Comparison of ENCODE assay signal across 10 mouse cellular contexts in genomic region chr3:96284457-96284856, GRCm38 (mm10). TPM values are rescaled to one million over a fixed set of nuclear protein-coding genes. Genes with fewer than 3 reads are reported as not detected.
DNase-seq lines count a peak whose midpoint lies in the region; ATAC-seq and TF ChIP-seq lines count a peak whose summit lies in the region.
"Had no signal": no experiment of that assay in that cellular context is flagged by ENCODE, and none has a peak within 500 bp of the region (broad histone marks: within the 10 kb centered on the region; RNA-seq: fewer than 3 reads in every experiment).

No protein-coding gene starts in this region.

- DNase-seq in kidney, adult 9 months = peak; percentile 41
- no peak for DNase-seq in kidney, adult 11 months
- peak; percentile 53 for DNase-seq in MEL (ENCODE audit: low read depth, low spot score)
- DNase-seq in thymus, postnatal 14 days = no peak
- no peak for DNase-seq in testis, postnatal 10 days (ENCODE audit: low spot score)
- DNase-seq in urinary bladder, postnatal 14 days (ENCODE audit: low spot score) = no peak

- no peaks in the 10 kb centered on the region for H3K36me3 ChIP-seq in MEL (ENCODE audit: control insufficient read depth in 1 of 2, insufficient read depth in 2 of 2, low read length in 2 of 2)
- no peaks in the 10 kb centered on the region for H3K36me3 ChIP-seq in embryonic facial prominence, embryonic 12.5 days
- H3K36me3 ChIP-seq in limb, embryonic 12.5 days = no peaks in the 10 kb centered on the region

- no peaks in the 10 kb centered on the region for H3K9me3 ChIP-seq in MEL (replicated peaks; ENCODE audit: insufficient read depth, low read length)
- no peaks in the 10 kb centered on the region for H3K9me3 ChIP-seq in embryonic facial prominence, embryonic 12.5 days
- H3K9me3 ChIP-seq in limb, embryonic 12.5 days = no peaks in the 10 kb centered on the region

- no peaks in the 10 kb centered on the region for H3K4me1 ChIP-seq in MEL (ENCODE audit: control insufficient read depth in 1 of 2, insufficient read depth in 2 of 2, low read length in 2 of 2)
- no peaks in the 10 kb centered on the region for H3K4me1 ChIP-seq in embryonic facial prominence, embryonic 12.5 days
- H3K4me1 ChIP-seq in limb, embryonic 12.5 days (replicated peaks) = 0 out of 2 replicates have a peak, but pooled peaks cover 5% of the 10 kb centered on the region

- H3K27ac ChIP-seq in MEL (ENCODE audit: control insufficient read depth, low read depth, low read length) = no peak overlapping the region
- no peak overlapping the region for H3K27ac ChIP-seq in embryonic facial prominence, embryonic 12.5 days
- no peak overlapping the region for H3K27ac ChIP-seq in limb, embryonic 12.5 days

- no peaks in the 10 kb centered on the region for H3K27me3 ChIP-seq in MEL (ENCODE audit: control insufficient read depth in 1 of 2, insufficient read depth in 2 of 2, low read length in 2 of 2)
- H3K27me3 ChIP-seq in embryonic facial prominence, embryonic 12.5 days = peaks cover 20% of the 10 kb centered on the region
- H3K27me3 ChIP-seq in limb, embryonic 12.5 days = peaks cover 36% of the 10 kb centered on the region

- no peaks in the 10 kb centered on the region for H3K79me2 ChIP-seq in MEL (ENCODE audit: control insufficient read depth, insufficient read depth, low read length, poor library complexity)

- H3K9ac ChIP-seq in MEL (ENCODE audit: control insufficient read depth, low read depth, low read length, poor library complexity, severe bottlenecking) = no peak overlapping the region
- no peak overlapping the region for H3K9ac ChIP-seq in embryonic facial prominence, embryonic 12.5 days
- no peak overlapping the region; the same call in 1 of the 2 replicates for H3K9ac ChIP-seq in limb, embryonic 12.5 days (replicated peaks)

- TF ChIP-seq POLR2A in MEL (IDR thresholded peaks at IDR 0.05; ENCODE audit: control insufficient read depth in 1 of 2, insufficient read depth in 1 of 2, low read depth in 1 of 2, low read length in 2 of 2, poor library complexity in 1 of 2) = no peak

- TF ChIP-seq RAD21 in MEL (IDR thresholded peaks at IDR 0.05; ENCODE audit: low read depth, low read length) = peak; percentile 75

- TF ChIP-seq CTCF in MEL (IDR thresholded peaks at IDR 0.05 in 2 of 3, conservative IDR thresholded peaks at IDR 0.05 in 1 of 3; ENCODE audit: control insufficient read depth in 1 of 3, insufficient read depth in 1 of 3, low read depth in 2 of 3, low read length in 3 of 3, poor library complexity in 1 of 3, severe bottlenecking in 1 of 3) = peak; percentile 25 to 67 (median 42); a peak in 5 of 6 replicates

- no peak for ATAC-seq in embryonic facial prominence, embryonic 12.5 days (ENCODE audit: insufficient number of reproducible peaks, insufficient read depth, low FRiP score, low TSS enrichment)
- no peak for ATAC-seq in limb, embryonic 12.5 days (ENCODE audit: insufficient number of reproducible peaks, insufficient read depth, low FRiP score, low TSS enrichment, low read depth)

- H3K4me2 ChIP-seq in embryonic facial prominence, embryonic 12.5 days (replicated peaks) = peak overlapping the region; percentile 35
- peak overlapping the region; percentile 36 for H3K4me2 ChIP-seq in limb, embryonic 12.5 days

- TF ChIP-seq EP300 in MEL (IDR thresholded peaks at IDR 0.05; ENCODE audit: low read depth in 1 of 2, low read length in 2 of 2) = no peak

- no peak overlapping the region for H3K4me3 ChIP-seq in MEL (ENCODE audit: control insufficient read depth in 1 of 2, insufficient read depth in 1 of 2, low read depth in 2 of 2, low read length in 2 of 2)
- H3K4me3 ChIP-seq in embryonic facial prominence, embryonic 12.5 days = 0 out of 2 replicates have a peak overlapping the region, but pooled peaks have one; percentile 8
- no peak overlapping the region for H3K4me3 ChIP-seq in limb, embryonic 12.5 days (replicated peaks)

- WGBS in embryonic facial prominence, embryonic 12.5 days = 23% methylated on average over 4 of the region's 4 CpGs
- 25% methylated on average over 4 of the region's 4 CpGs for WGBS in limb, embryonic 12.5 days

TF ChIP-seq in MEL, 35 proteins besides CTCF, POLR2A, EP300 and RAD21:
- peak; percentile 46 for TF ChIP-seq SMC3 (IDR thresholded peaks at IDR 0.05; ENCODE audit: low read depth, low read length)
- TF ChIP-seq TAL1 (IDR thresholded peaks at IDR 0.05; ENCODE audit: low read length) = no peak
- TF ChIP-seq SIN3A (IDR thresholded peaks at IDR 0.05; ENCODE audit: low read length) = no peak
- TF ChIP-seq HCFC1 (IDR thresholded peaks at IDR 0.05; ENCODE audit: low read depth, low read length) = no peak
- TF ChIP-seq ZC3H11A (IDR thresholded peaks at IDR 0.05; ENCODE audit: low read depth, low read length) = peak; percentile 49
- TF ChIP-seq MYB (IDR thresholded peaks at IDR 0.05; ENCODE audit: low read depth, low read length) = no peak
- TF ChIP-seq BHLHE40 (IDR thresholded peaks at IDR 0.05; ENCODE audit: borderline replicate concordance, low read depth, low read length) = no peak

RNA-seq across cellular contexts. Expression of gene Fcgr1, which starts 9.3 kb away (rescaled TPM):
- 3.4 and 4.7 TPM in 2 replicates for total RNA-seq in MEL (2012; rRNA removed)
- 1 to 10 TPM in 1 of 2 experiments, not detected in 1; 2.8 TPM for polyA plus RNA-seq in MEL (2012; ENCODE audit: insufficient read depth in 1 of 2, insufficient read length in 2 of 2, low read depth in 1 of 2, low replicate concordance in 2 of 2, missing spikeins in 1 of 2)
- polyA plus RNA-seq in embryonic facial prominence, embryonic 12.5 days (2016; fragmentation: Nextera tagmentation; extraction: Ambion mirVana) = 0.84 and 1.6 TPM in 2 replicates
- polyA plus RNA-seq in limb, embryonic 12.5 days (2016; fragmentation: Nextera tagmentation; extraction: Ambion mirVana) = 0.94 and 1.1 TPM in 2 replicates

RNA-seq across cellular contexts. Expression of gene Hist2h2bb, which starts 14.9 kb away (rescaled TPM):
- 6,680 and 8,754 TPM in 2 replicates for total RNA-seq in MEL (2012; rRNA removed)
- polyA plus RNA-seq in MEL (2012; ENCODE audit: insufficient read depth in 1 of 2, insufficient read length in 2 of 2, low read depth in 1 of 2, low replicate concordance in 2 of 2, missing spikeins in 1 of 2) = 10 to 100 TPM in 1 of 2 experiments, not detected in 1; 11.2 TPM
- polyA plus RNA-seq in embryonic facial prominence, embryonic 12.5 days (2016; fragmentation: Nextera tagmentation; extraction: Ambion mirVana) = 22.1 and 22.4 TPM in 2 replicates
- 21.4 and 34.9 TPM in 2 replicates for polyA plus RNA-seq in limb, embryonic 12.5 days (2016; fragmentation: Nextera tagmentation; extraction: Ambion mirVana)
- polyA plus RNA-seq: liver, adult 2 months had no signal

RNA-seq across cellular contexts. Expression of gene Hist2h3b, which starts 16.0 kb away (rescaled TPM):
- 3,962 and 5,017 TPM in 2 replicates for total RNA-seq in MEL (2012; rRNA removed)
- 10 to 100 TPM in 1 of 2 experiments, not detected in 1; 71.7 TPM for polyA plus RNA-seq in MEL (2012; ENCODE audit: insufficient read depth in 1 of 2, insufficient read length in 2 of 2, low read depth in 1 of 2, low replicate concordance in 2 of 2, missing spikeins in 1 of 2)
- polyA plus RNA-seq in embryonic facial prominence, embryonic 12.5 days (2016; fragmentation: Nextera tagmentation; extraction: Ambion mirVana) = 92.4 and 92.9 TPM in 2 replicates
- 95.3 and 139 TPM in 2 replicates for polyA plus RNA-seq in limb, embryonic 12.5 days (2016; fragmentation: Nextera tagmentation; extraction: Ambion mirVana)

RNA-seq across cellular contexts. Expression of gene Hist2h4, which starts 21.3 kb away (rescaled TPM):
- 195 and 290 TPM in 2 replicates for total RNA-seq in MEL (2012; rRNA removed)
- 1 to 10 TPM in 1 of 2 experiments, not detected in 1; 1.5 TPM for polyA plus RNA-seq in MEL (2012; ENCODE audit: insufficient read depth in 1 of 2, insufficient read length in 2 of 2, low read depth in 1 of 2, low replicate concordance in 2 of 2, missing spikeins in 1 of 2)
- polyA plus RNA-seq in embryonic facial prominence, embryonic 12.5 days (2016; fragmentation: Nextera tagmentation; extraction: Ambion mirVana) = 13.6 and 17.2 TPM in 2 replicates
- polyA plus RNA-seq in limb, embryonic 12.5 days (2016; fragmentation: Nextera tagmentation; extraction: Ambion mirVana) = 19.4 and 26.5 TPM in 2 replicates

RNA-seq across cellular contexts. Expression of gene Hist2h3c1, which starts 38.0 kb away (rescaled TPM):
- total RNA-seq in MEL (2012; rRNA removed) = 1.3 and 1.5 TPM in 2 replicates
- polyA plus RNA-seq in MEL (2012; ENCODE audit: insufficient read depth in 1 of 2, insufficient read length in 2 of 2, low read depth in 1 of 2, low replicate concordance in 2 of 2, missing spikeins in 1 of 2) = not detected
- polyA plus RNA-seq in embryonic facial prominence, embryonic 12.5 days (2016; fragmentation: Nextera tagmentation; extraction: Ambion mirVana) = 0.83 TPM in 1 of 2 replicates, not detected in the other
- 0.35 TPM in 1 of 2 replicates, not detected in the other for polyA plus RNA-seq in limb, embryonic 12.5 days (2016; fragmentation: Nextera tagmentation; extraction: Ambion mirVana)
- total RNA-seq: liver, adult 2 months had no signal
- polyA plus RNA-seq: liver, adult 2 months; testis, adult 2 months had no signal

Comparison
In these comparisons a context has a peak if more than half of its experiments do, and no peak if none do; other contexts are left out.
1. DNase-seq: peak in kidney, adult 9 months (single experiment) and MEL (single experiment); none in kidney, adult 11 months (single experiment), thymus, postnatal 14 days (single experiment), testis, postnatal 10 days (single experiment) and urinary bladder, postnatal 14 days (single experiment).